In the genomic region with DNA sequence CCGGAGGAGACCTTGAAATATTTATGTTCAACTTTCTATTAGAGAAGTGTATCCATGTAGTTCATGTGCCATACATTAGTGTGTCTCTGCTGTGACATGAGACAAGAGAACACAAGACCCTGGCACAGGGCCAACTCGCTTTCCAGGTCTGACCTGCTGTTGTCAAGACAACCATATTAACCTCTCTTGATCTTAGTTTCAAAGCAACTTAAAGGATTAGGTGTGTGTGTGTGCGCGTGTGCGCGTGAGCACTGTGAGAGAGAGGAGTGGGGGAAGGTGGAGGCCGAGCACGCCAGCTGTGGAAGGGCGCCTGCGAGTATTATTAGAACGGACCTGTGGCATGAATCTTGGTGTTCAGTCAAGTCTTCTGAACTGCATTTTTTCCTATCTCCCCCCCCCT, we compare ENCODE assay signal across 9 mouse cellular contexts. TPM values are rescaled to one million over a fixed set of nuclear protein-coding genes. Genes with fewer than 3 reads are reported as not detected.
DNase-seq lines count a peak whose midpoint lies in the region; ATAC-seq lines count a peak whose summit lies in the region.
"Had no signal": no experiment of that assay in that cellular context is flagged by ENCODE, and none has a peak within 500 bp of the region (broad histone marks: within the 10 kb centered on the region; RNA-seq: fewer than 3 reads in every experiment).

No protein-coding gene starts in this region.

- peaks cover 63% of the 10 kb centered on the region for H3K4me1 ChIP-seq in heart, embryonic 12.5 days (replicated peaks)
- H3K4me1 ChIP-seq in midbrain, embryonic 13.5 days (replicated peaks), result peaks cover 21% of the 10 kb centered on the region
- H3K4me1 ChIP-seq in midbrain, embryonic 16.5 days (ENCODE audit: control insufficient read depth, insufficient read depth, low read length), result peaks cover 3% of the 10 kb centered on the region; the same call in 1 of the 2 replicates
- peaks cover 7% of the 10 kb centered on the region; the same call in 1 of the 2 replicates for H3K4me1 ChIP-seq in embryonic facial prominence, embryonic 10.5 days

- H3K4me2 ChIP-seq in heart, embryonic 12.5 days, result no peak overlapping the region
- no peak overlapping the region for H3K4me2 ChIP-seq in midbrain, embryonic 13.5 days (replicated peaks)
- no peak overlapping the region for H3K4me2 ChIP-seq in midbrain, embryonic 16.5 days (ENCODE audit: low read length)
- H3K4me2 ChIP-seq: liver, embryonic 13.5 days had no signal

- intact Hi-C loops in heart, postnatal 25 days (cut with DNase I), result loop anchor here (5.0 kb wide), 1 partner anchor 70 kb away; no protein-coding TSS in a partner anchor

- 68% methylated on average over 11 of the region's 11 CpGs for WGBS in heart, embryonic 12.5 days
- WGBS in midbrain, embryonic 13.5 days, result 65% methylated on average over 11 of the region's 11 CpGs
- 71% methylated on average over 11 of the region's 11 CpGs for WGBS in midbrain, embryonic 16.5 days
- WGBS in embryonic facial prominence, embryonic 10.5 days, result 90% methylated on average over 11 of the region's 11 CpGs

- H3K9ac ChIP-seq in heart, embryonic 12.5 days, result no peak overlapping the region
- H3K9ac ChIP-seq in midbrain, embryonic 13.5 days (replicated peaks), result no peak overlapping the region
- no peak overlapping the region for H3K9ac ChIP-seq in midbrain, embryonic 16.5 days (ENCODE audit: low read depth, low read length)
- H3K9ac ChIP-seq: liver, embryonic 13.5 days had no signal

- peaks cover 39% of the 10 kb centered on the region for H3K36me3 ChIP-seq in heart, embryonic 12.5 days
- H3K36me3 ChIP-seq in midbrain, embryonic 13.5 days, result peaks cover 44% of the 10 kb centered on the region
- H3K36me3 ChIP-seq in midbrain, embryonic 16.5 days (ENCODE audit: control insufficient read depth, insufficient read depth, low read length), result peaks cover 8% of the 10 kb centered on the region
- peaks cover 79% of the 10 kb centered on the region for H3K36me3 ChIP-seq in embryonic facial prominence, embryonic 10.5 days (replicated peaks)

- no peak for ATAC-seq in heart, embryonic 12.5 days (ENCODE audit: insufficient number of reproducible peaks, low FRiP score)
- peak; percentile 37; the same call in 1 of the 2 replicates for ATAC-seq in midbrain, embryonic 13.5 days
- no peak for ATAC-seq in midbrain, embryonic 16.5 days
- no peak for ATAC-seq in granulocyte monocyte progenitor cell, adult 5-6 weeks (replicated peaks; ENCODE audit: poor library complexity, severe bottlenecking)
- no peak for ATAC-seq in monocyte, adult 5-6 weeks (replicated peaks; ENCODE audit: insufficient number of reproducible peaks, low FRiP score, low TSS enrichment, poor library complexity, severe bottlenecking)

- no peak overlapping the region for H3K4me3 ChIP-seq in heart, embryonic 12.5 days
- no peak overlapping the region for H3K4me3 ChIP-seq in midbrain, embryonic 13.5 days (replicated peaks)
- no peak overlapping the region for H3K4me3 ChIP-seq in midbrain, embryonic 16.5 days (ENCODE audit: low read depth, low read length)
- H3K4me3 ChIP-seq in embryonic facial prominence, embryonic 10.5 days, result no peak overlapping the region
- H3K4me3 ChIP-seq: liver, embryonic 13.5 days had no signal

- no peaks in the 10 kb centered on the region for H3K27me3 ChIP-seq in heart, embryonic 12.5 days (replicated peaks)
- H3K27me3 ChIP-seq in midbrain, embryonic 13.5 days, result no peaks in the 10 kb centered on the region
- no peaks in the 10 kb centered on the region for H3K27me3 ChIP-seq in midbrain, embryonic 16.5 days (ENCODE audit: control insufficient read depth, insufficient read depth, low read depth, low read length)
- no peaks in the 10 kb centered on the region for H3K27me3 ChIP-seq in embryonic facial prominence, embryonic 10.5 days (replicated peaks; ENCODE audit: low read depth, poor library complexity, severe bottlenecking)
- H3K27me3 ChIP-seq: liver, embryonic 13.5 days had no signal

- H3K9me3 ChIP-seq in heart, embryonic 12.5 days (replicated peaks), result peaks cover 3% of the 10 kb centered on the region
- peaks cover 6% of the 10 kb centered on the region; the same call in 1 of the 2 replicates for H3K9me3 ChIP-seq in midbrain, embryonic 13.5 days
- H3K9me3 ChIP-seq in midbrain, embryonic 16.5 days (replicated peaks; ENCODE audit: control insufficient read depth, low read length, poor library complexity, severe bottlenecking), result no peaks in the 10 kb centered on the region
- peaks cover 10% of the 10 kb centered on the region; the same call in 1 of the 2 replicates for H3K9me3 ChIP-seq in embryonic facial prominence, embryonic 10.5 days

- H3K27ac ChIP-seq in heart, embryonic 12.5 days (ENCODE audit: poor library complexity, severe bottlenecking), result peak overlapping the region; percentile 30; the same call in 1 of the 2 replicates
- H3K27ac ChIP-seq in midbrain, embryonic 13.5 days, result no peak overlapping the region
- no peak overlapping the region for H3K27ac ChIP-seq in midbrain, embryonic 16.5 days (ENCODE audit: low read length)
- no peak overlapping the region for H3K27ac ChIP-seq in embryonic facial prominence, embryonic 10.5 days (replicated peaks)
- H3K27ac ChIP-seq: liver, embryonic 13.5 days had no signal

- no peak for DNase-seq in heart, postnatal 25 days (ENCODE audit: low spot score)
- peak; percentile 34 for DNase-seq in embryonic facial prominence, embryonic 10.5 days (ENCODE audit: low spot score)
- peak; percentile 43 for DNase-seq in heart, postnatal 4 days
- DNase-seq: liver, embryonic 13.5 days had no signal

RNA-seq across cellular contexts. Expression of a gene that starts 15.0 kb away (rescaled TPM):
- 21.5 and 21.9 TPM in 2 replicates for polyA plus RNA-seq in heart, embryonic 12.5 days (2016; fragmentation: Nextera tagmentation; extraction: Ambion mirVana)
- total RNA-seq in heart, postnatal 25 days (2021), result 10 to 100 TPM; 21.0 to 26.9 TPM
- 29.3 and 29.6 TPM in 2 replicates for polyA plus RNA-seq in midbrain, embryonic 13.5 days (2015; fragmentation: Nextera tagmentation; extraction: Ambion mirVana)
- 17.8 and 21.2 TPM in 2 replicates for polyA plus RNA-seq in midbrain, embryonic 16.5 days (2015; fragmentation: Nextera tagmentation; extraction: Ambion mirVana)
- polyA plus RNA-seq in embryonic facial prominence, embryonic 10.5 days (2016; fragmentation: Nextera tagmentation; extraction: Ambion mirVana), result 31.2 and 32.0 TPM in 2 replicates
- 10 to 100 TPM; 42.9 to 47.6 TPM for total RNA-seq in heart, postnatal 4 days (2021)
- 41.7 and 64.9 TPM in 2 replicates for total RNA-seq in granulocyte monocyte progenitor cell, adult 5-6 weeks (2014; fragmentation: Nextera tagmentation)
- 33.8 and 38.6 TPM in 2 replicates for total RNA-seq in granulocyte monocyte progenitor cell, adult 5-6 weeks (2017)
- total RNA-seq in monocyte, adult 5-6 weeks (2017), result 19.6 to 44.6 TPM (median 31.3 TPM) in 3 replicates
